Mouse (Mus musculus) left cerebral cortex, adult 8-10 months (tissue): ENCODE measurements at regions not wholly inside any gene's neighbourhood (a gene's known extent, or its start where the extent isn't known, plus 50 kb on each side); places are given as distances from the start of the nearest gene placed in this dataset.
A peak's percentile ranks its signal among the peaks of the same experiment; 100 is the strongest.
"Not testable (repeated sequence)": the region's sequence is repeated elsewhere in the genome, so short reads cannot be mapped to it uniquely, and the experiment has no call there.

Experiments
- DNase-seq, 2 experiments: peaks; one replicate each; pipeline ENCODE4 v3.0.0; 2022; ENCODE audit warnings: low spot score in 2 of 2

- DNase-seq = no peak
Measured at GRCm38 (mm10) chr11:13170449-13170848, 705.7 kb upstream of the Cobl start.

GRCm38 (mm10) chr11:13151901-13152300 lies 687.1 kb upstream of the Cobl start:
- DNase-seq = no peak

- DNase-seq = not testable (repeated sequence)
Measured at GRCm38 (mm10) chr11:13142721-13143120, 678.0 kb upstream of the Cobl start.

- no peak for DNase-seq
Measured at GRCm38 (mm10) chr11:13126808-13127207, 662.0 kb upstream of the Cobl start.

GRCm38 (mm10) chr11:13112486-13112885 lies 647.7 kb upstream of the Cobl start:
- peak in 1 of 2 experiments; percentile 10 for DNase-seq
